Mouse (Mus musculus) forebrain, embryonic 15.5 days (tissue): ENCODE measurements around the gene Phf6. TPM values are rescaled to one million over a fixed set of nuclear protein-coding genes. Genes with fewer than 3 reads are reported as not detected.

ENCODE experiments used
- ATAC-seq: fragments of 200-750 bp; cut with Nextera tagmentation; replicated peaks from 2 replicates; pipeline ENCODE4 v1.8.0; 2017; ENCODE audit warnings: mild to moderate bottlenecking, moderate TSS enrichment, moderate library complexity
- H3K27ac ChIP-seq: fragments of 300-500 bp; sonication (generic); replicated peaks from 2 replicates; pipeline ENCODE4 v1.5.1; 2015; ENCODE audit warnings: mild to moderate bottlenecking, inconsistent platforms
- H3K27me3 ChIP-seq: fragments of 300-500 bp; sonication (generic); 2 replicates; pipeline ENCODE4 v1.6.1; 2015; ENCODE audit warnings: inconsistent platforms
- H3K36me3 ChIP-seq: fragments of 300-500 bp; sonication (generic); 2 replicates; pipeline ENCODE4 v1.6.1; 2015; ENCODE audit warnings: mild to moderate bottlenecking, inconsistent platforms
- H3K4me1 ChIP-seq: fragments of 300-500 bp; sonication (generic); 2 replicates; pipeline ENCODE4 v1.6.1; 2015; ENCODE audit warnings: inconsistent platforms
- H3K4me2 ChIP-seq: fragments of 300-500 bp; sonication (generic); replicated peaks from 2 replicates; pipeline ENCODE4 v1.6.1; 2015; ENCODE audit warnings: mild to moderate bottlenecking, inconsistent platforms
- H3K4me3 ChIP-seq: fragments of 300-500 bp; sonication (generic); 2 replicates; pipeline ENCODE4 v1.5.1; 2015; ENCODE audit warnings: mild to moderate bottlenecking, inconsistent platforms
- H3K9ac ChIP-seq: fragments of 300-500 bp; sonication (generic); replicated peaks from 2 replicates; pipeline ENCODE4 v1.6.1; 2015; ENCODE audit warnings: mild to moderate bottlenecking, inconsistent platforms
- H3K9me3 ChIP-seq: fragments of 300-500 bp; sonication (generic); 2 replicates; pipeline ENCODE4 v1.6.1; 2016; ENCODE audit warnings: inconsistent platforms
- WGBS: fragments of 180-500 bp; shearing (Covaris S2); methylation state at CpG from one replicate; pipeline ENCODE4 v1.1.7; 2015; ENCODE audit warnings: mixed read lengths; 5-methylcytosine and 5-hydroxymethylcytosine counted together
- polyA plus RNA-seq: library from polyadenylated mRNA; unstranded; fragments of >200 nt; fragmentation: Nextera tagmentation; extraction: Ambion mirVana; gene quantifications from 2 replicates; pipeline ENCODE4 v1.2.1, GENCODE M21; 2015

The Phf6 gene
- polyA plus RNA-seq, 1 experiment from 2014 or later = 97.5 TPM

DNA sequence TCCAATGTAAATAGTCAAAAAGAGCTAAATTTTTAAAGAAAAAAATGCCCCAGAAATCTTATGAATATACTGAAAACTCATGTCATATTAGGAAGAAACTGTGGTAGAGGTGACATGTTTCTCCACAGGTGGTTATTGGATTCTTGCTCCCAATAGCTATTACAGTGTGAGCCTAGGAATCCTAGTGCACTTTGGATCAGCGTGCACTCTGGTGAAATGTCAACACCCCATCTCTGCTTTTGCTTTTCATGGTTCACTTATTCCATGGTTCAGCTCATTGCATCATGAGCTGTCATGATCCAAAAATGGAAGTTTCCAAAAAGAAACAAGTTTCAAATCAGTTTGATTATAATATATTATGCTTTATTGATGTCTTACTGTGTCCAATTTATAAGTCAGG lies 20.1 kb downstream of the Phf6 start:
- H3K9me3 ChIP-seq = no peaks in the 10 kb centered on the region
- H3K9ac ChIP-seq = no peak overlapping the region
- H3K27ac ChIP-seq = no peak overlapping the region
- no peaks in the 10 kb centered on the region for H3K4me1 ChIP-seq
- H3K4me2 ChIP-seq = no peak overlapping the region
- 79% methylated on average over 1 of the region's 1 CpGs for WGBS
- no peak for ATAC-seq
- H3K27me3 ChIP-seq = no peaks in the 10 kb centered on the region
- no peak overlapping the region for H3K4me3 ChIP-seq
- H3K36me3 ChIP-seq = no peaks in the 10 kb centered on the region; the same call in 1 of the 2 replicates

- no peak overlapping the region for H3K9ac ChIP-seq
- no peak overlapping the region for H3K4me3 ChIP-seq
- peaks cover 2% of the 10 kb centered on the region; the same call in 1 of the 2 replicates for H3K36me3 ChIP-seq
- H3K4me1 ChIP-seq = no peaks in the 10 kb centered on the region
- 56% methylated on average over 2 of the region's 2 CpGs for WGBS
- H3K4me2 ChIP-seq = no peak overlapping the region
- peak; percentile 23; the same call in 1 of the 2 replicates for ATAC-seq
- no peak overlapping the region for H3K27ac ChIP-seq
- no peaks in the 10 kb centered on the region for H3K27me3 ChIP-seq
- no peaks in the 10 kb centered on the region for H3K9me3 ChIP-seq
Measured at GRCm38 (mm10) chrX:52934496-52934895, 22.4 kb downstream of the Phf6 start.

DNA sequence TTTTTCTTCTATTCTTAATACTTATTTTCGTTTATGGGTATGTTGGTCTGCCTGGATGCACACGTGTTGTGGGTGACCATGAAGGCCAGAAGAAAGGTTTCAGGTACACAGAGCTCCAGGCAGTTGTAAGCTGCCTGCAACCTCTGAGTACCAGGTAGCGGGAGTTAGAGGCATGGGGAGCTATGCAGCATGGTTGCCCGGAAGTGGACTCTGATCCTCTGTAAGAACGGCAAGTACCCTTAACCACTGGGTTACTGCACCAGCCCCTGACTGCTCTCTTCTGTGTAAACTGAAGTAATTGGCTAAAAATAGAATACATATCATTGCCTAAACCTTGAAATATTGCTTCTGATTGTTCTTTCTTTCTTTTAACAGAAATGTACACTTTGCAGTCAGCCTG lies 33.4 kb downstream of the Phf6 start:
- Histone ChIP-seq H3K9me3 (no peaks in the 10 kb centered on the region), H3K27me3 (no peaks in the 10 kb centered on the region), H3K4me1 (no peaks in the 10 kb centered on the region), H3K4me2 (no peak overlapping the region), H3K4me3 (no peak overlapping the region), H3K36me3 (peaks cover 31% of the 10 kb centered on the region), H3K9ac (no peak overlapping the region), H3K27ac (no peak overlapping the region)
- WGBS = 90% methylated on average over 5 of the region's 5 CpGs
- no peak for ATAC-seq

- H3K4me1 ChIP-seq = no peaks in the 10 kb centered on the region
- no peak for ATAC-seq
- H3K27ac ChIP-seq = no peak overlapping the region
- no peaks in the 10 kb centered on the region for H3K27me3 ChIP-seq
- no peaks in the 10 kb centered on the region for H3K9me3 ChIP-seq
- 67% methylated on average over 2 of the region's 2 CpGs for WGBS
- no peak overlapping the region for H3K4me3 ChIP-seq
- no peak overlapping the region for H3K4me2 ChIP-seq
- no peak overlapping the region for H3K9ac ChIP-seq
- H3K36me3 ChIP-seq = peaks cover 22% of the 10 kb centered on the region; the same call in 1 of the 2 replicates
Measured at GRCm38 (mm10) chrX:52949713-52950112, 37.6 kb downstream of the Phf6 start.

GRCm38 (mm10) chrX:52956942-52957341 lies 44.9 kb downstream of the Phf6 start:
- Histone ChIP-seq H3K4me2 (no peak overlapping the region), H3K27ac (no peak overlapping the region), H3K9me3 (no peaks in the 10 kb centered on the region), H3K4me1 (no peaks in the 10 kb centered on the region), H3K4me3 (no peak overlapping the region), H3K27me3 (no peaks in the 10 kb centered on the region), H3K36me3 (peaks cover 14% of the 10 kb centered on the region; the same call in 1 of the 2 replicates), H3K9ac (no peak overlapping the region)
- WGBS = 91% methylated on average over 4 of the region's 4 CpGs
- ATAC-seq = no peak

GRCm38 (mm10) chrX:52961559-52962110 lies 49.6 kb downstream of the Phf6 start:
- Histone ChIP-seq H3K4me2 (no peak overlapping the region), H3K4me3 (no peak overlapping the region), H3K9me3 (no peaks in the 10 kb centered on the region), H3K27me3 (no peaks in the 10 kb centered on the region), H3K9ac (no peak overlapping the region), H3K27ac (no peak overlapping the region), H3K36me3 (no peaks in the 10 kb centered on the region), H3K4me1 (no peaks in the 10 kb centered on the region)
- WGBS = 35% methylated on average over 5 of the region's 5 CpGs
- no peak for ATAC-seq

DNA sequence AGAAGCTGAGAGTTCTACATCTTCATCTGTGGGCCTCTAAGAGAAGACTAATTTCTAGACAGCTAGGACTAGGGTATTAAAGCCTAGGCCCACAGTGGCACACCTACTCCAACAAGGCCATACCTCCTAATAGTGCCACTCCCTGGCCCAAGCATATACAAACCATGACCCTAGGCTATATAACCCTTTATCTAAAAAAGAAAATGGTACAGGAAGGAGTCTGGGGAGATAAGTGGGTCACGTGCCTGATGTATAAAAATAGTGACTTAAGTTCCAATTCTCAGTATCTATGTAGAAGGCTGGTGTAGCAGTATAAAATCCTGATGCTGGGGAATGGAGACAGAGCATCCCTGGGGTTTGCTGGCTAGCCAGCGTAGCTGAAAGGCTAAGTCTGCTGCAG lies 53.1 kb downstream of the Phf6 start:
- H3K4me1 ChIP-seq = no peaks in the 10 kb centered on the region
- H3K36me3 ChIP-seq = no peaks in the 10 kb centered on the region
- H3K4me3 ChIP-seq = no peak overlapping the region
- H3K9ac ChIP-seq = no peak overlapping the region
- no peak overlapping the region for H3K4me2 ChIP-seq
- no peaks in the 10 kb centered on the region for H3K27me3 ChIP-seq
- 94% methylated on average over 2 of the region's 2 CpGs for WGBS
- H3K9me3 ChIP-seq = no peaks in the 10 kb centered on the region
- no peak overlapping the region for H3K27ac ChIP-seq
- ATAC-seq = no peak

GRCm38 (mm10) chrX:52971211-52972006 lies 59.3 kb downstream of the Phf6 start:
- no peak overlapping the region for H3K4me2 ChIP-seq
- H3K36me3 ChIP-seq = no peaks in the 10 kb centered on the region
- no peak overlapping the region for H3K27ac ChIP-seq
- no peak overlapping the region for H3K9ac ChIP-seq
- ATAC-seq = no peak
- H3K9me3 ChIP-seq = no peaks in the 10 kb centered on the region
- H3K4me1 ChIP-seq = no peaks in the 10 kb centered on the region
- H3K27me3 ChIP-seq = no peaks in the 10 kb centered on the region
- 65% methylated on average over 3 of the region's 3 CpGs for WGBS
- H3K4me3 ChIP-seq = no peak overlapping the region

GRCm38 (mm10) chrX:52972129-52972528 lies 60.1 kb downstream of the Phf6 start:
- Histone ChIP-seq H3K27ac (no peak overlapping the region), H3K9me3 (no peaks in the 10 kb centered on the region), H3K4me3 (no peak overlapping the region), H3K9ac (no peak overlapping the region), H3K4me1 (no peaks in the 10 kb centered on the region), H3K36me3 (no peaks in the 10 kb centered on the region), H3K4me2 (no peak overlapping the region), H3K27me3 (no peaks in the 10 kb centered on the region)
- 74% methylated on average over 1 of the region's 1 CpGs for WGBS
- no peak for ATAC-seq

GRCm38 (mm10) chrX:52972680-52973079 lies 60.6 kb downstream of the Phf6 start:
- no peaks in the 10 kb centered on the region for H3K4me1 ChIP-seq
- 79% methylated on average over 1 of the region's 1 CpGs for WGBS
- no peaks in the 10 kb centered on the region for H3K36me3 ChIP-seq

GRCm38 (mm10) chrX:52978576-52978975 lies 66.5 kb downstream of the Phf6 start:
- no peak for ATAC-seq
- H3K4me1 ChIP-seq = no peaks in the 10 kb centered on the region
- no peaks in the 10 kb centered on the region for H3K36me3 ChIP-seq
- no peaks in the 10 kb centered on the region for H3K9me3 ChIP-seq
- no peak overlapping the region for H3K9ac ChIP-seq
- no peaks in the 10 kb centered on the region for H3K27me3 ChIP-seq
- H3K27ac ChIP-seq = no peak overlapping the region
- no peak overlapping the region for H3K4me2 ChIP-seq
- H3K4me3 ChIP-seq = no peak overlapping the region
- 45% methylated on average over 1 of the region's 1 CpGs for WGBS

More at GRCm38 (mm10) chrX:52972680-52973079, 60.6 kb downstream of the Phf6 start:
- ATAC-seq = no peak
- H3K27ac ChIP-seq = no peak overlapping the region
- H3K27me3 ChIP-seq = no peaks in the 10 kb centered on the region
- H3K9me3 ChIP-seq = no peaks in the 10 kb centered on the region
- no peak overlapping the region for H3K9ac ChIP-seq
- no peak overlapping the region for H3K4me2 ChIP-seq
- H3K4me3 ChIP-seq = no peak overlapping the region

DNA sequence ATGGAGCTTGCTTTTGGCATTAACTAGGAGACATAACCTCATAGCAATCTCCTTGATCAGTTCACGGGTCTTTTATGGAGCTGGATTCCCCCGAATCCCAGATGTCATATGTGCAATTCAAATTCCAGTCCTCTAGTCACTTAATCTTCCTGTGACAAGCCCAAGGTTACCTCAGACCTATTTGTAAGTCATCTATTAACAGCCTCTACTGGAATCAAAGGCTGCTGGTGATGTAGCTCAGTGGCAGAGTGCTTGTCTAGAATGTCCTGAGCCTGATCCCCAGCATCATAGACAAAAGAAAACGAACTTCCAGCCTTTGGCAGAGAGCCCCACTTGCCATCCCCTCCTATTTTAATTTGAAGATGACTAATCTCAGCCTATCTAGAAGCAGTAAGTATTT lies 69.3 kb downstream of the Phf6 start:
- Histone ChIP-seq H3K4me2 (no peak overlapping the region), H3K4me1 (no peaks in the 10 kb centered on the region), H3K27ac (no peak overlapping the region), H3K9me3 (no peaks in the 10 kb centered on the region), H3K36me3 (no peaks in the 10 kb centered on the region), H3K9ac (no peak overlapping the region), H3K4me3 (no peak overlapping the region), H3K27me3 (no peaks in the 10 kb centered on the region)
- no peak for ATAC-seq
- 73% methylated on average over 3 of the region's 3 CpGs for WGBS
